Mouse (Mus musculus) ES-E14 (cell line): ENCODE measurements at regions not wholly inside any gene's neighbourhood (a gene's known extent, or its start where the extent isn't known, plus 50 kb on each side); places are given as distances from the start of the nearest gene placed in this dataset.

Experiments
- DNase-seq: peaks from one replicate; pipeline ENCODE4 v3.0.0-alpha.2; 2013; ENCODE audit warnings: low read depth, low spot score
- H3K27ac ChIP-seq: 2 replicates; pipeline ENCODE4 v1.5.1; 2012; ENCODE audit warnings: low read depth, mild to moderate bottlenecking, low read length, moderate library complexity, mixed read lengths; ENCODE audit not compliant: poor library complexity, insufficient read depth, severe bottlenecking
- H3K36me3 ChIP-seq: 2 replicates; pipeline ENCODE4 v1.6.1; 2012; ENCODE audit warnings: mild to moderate bottlenecking, low read length, moderate library complexity, mixed read lengths; ENCODE audit not compliant: control insufficient read depth, poor library complexity, insufficient read depth, severe bottlenecking
- H3K4me1 ChIP-seq, 2 experiments: fragments of 150-350 bp in 1 of 2; sonication (generic) in 1 of 2; 2 replicates each; pipeline ENCODE4 v1.6.1; 2012; ENCODE audit warnings: low read length in 2 of 2, mild to moderate bottlenecking in 1 of 2, mixed read lengths in 1 of 2; ENCODE audit not compliant: control insufficient read depth in 2 of 2, insufficient read depth in 2 of 2, poor library complexity in 1 of 2
- H3K4me3 ChIP-seq, 2 experiments: fragments of 150-350 bp in 1 of 2; sonication (generic) in 1 of 2; 2 replicates each; pipeline ENCODE4 v1.5.1; 2012; ENCODE audit warnings: low read length in 2 of 2, low read depth in 1 of 2, mild to moderate bottlenecking in 1 of 2, mixed read lengths in 1 of 2; ENCODE audit not compliant: insufficient read depth in 1 of 2, poor library complexity in 1 of 2, severe bottlenecking in 1 of 2
- H3K9ac ChIP-seq: 2 replicates; pipeline ENCODE4 v1.6.1; 2012; ENCODE audit warnings: low read depth, mild to moderate bottlenecking, low read length, mixed read lengths; ENCODE audit not compliant: poor library complexity, insufficient read depth, severe bottlenecking
- H3K9me3 ChIP-seq: fragments of 150-350 bp; sonication (generic); 2 replicates; pipeline ENCODE4 v1.6.1; 2012; ENCODE audit warnings: low read depth, mild to moderate bottlenecking, low read length; ENCODE audit not compliant: control insufficient read depth, insufficient read depth
- CHD2 ChIP-seq: IDR thresholded peaks from 2 replicates; pipeline ENCODE4 v1.6.1; 2014; ENCODE audit warnings: mild to moderate bottlenecking, low read depth, low read length, inconsistent platforms
- HCFC1 ChIP-seq: IDR thresholded peaks from 2 replicates; pipeline ENCODE4 v1.6.1; 2012; ENCODE audit warnings: low read length, inconsistent platforms, borderline replicate concordance; ENCODE audit not compliant: insufficient read depth
- MAFK ChIP-seq: IDR thresholded peaks from 2 replicates; pipeline ENCODE4 v1.6.1; 2014; ENCODE audit warnings: mild to moderate bottlenecking, low read depth, low read length, inconsistent platforms; ENCODE audit not compliant: insufficient read depth
- ZC3H11A ChIP-seq: IDR thresholded peaks from 2 replicates; pipeline ENCODE4 v1.6.1; 2012; ENCODE audit warnings: low read depth, mild to moderate bottlenecking, inconsistent platforms, low read length, borderline replicate concordance
- ZNF384 ChIP-seq: IDR thresholded peaks from 2 replicates; pipeline ENCODE4 v1.6.1; 2012; ENCODE audit warnings: low read depth, low read length, inconsistent platforms
- in situ Hi-C, 2 experiments: fragments of 600-800 bp; cut with MboI; formaldehyde crosslinking; loops; one replicate each; pipeline ENCODE4 v1.15.1; 2025; ENCODE audit warnings: low sequenced_read_pairs in 2 of 2, inconsistent platforms in 1 of 2; ENCODE audit not compliant: unreplicated experiment in 2 of 2

DNA sequence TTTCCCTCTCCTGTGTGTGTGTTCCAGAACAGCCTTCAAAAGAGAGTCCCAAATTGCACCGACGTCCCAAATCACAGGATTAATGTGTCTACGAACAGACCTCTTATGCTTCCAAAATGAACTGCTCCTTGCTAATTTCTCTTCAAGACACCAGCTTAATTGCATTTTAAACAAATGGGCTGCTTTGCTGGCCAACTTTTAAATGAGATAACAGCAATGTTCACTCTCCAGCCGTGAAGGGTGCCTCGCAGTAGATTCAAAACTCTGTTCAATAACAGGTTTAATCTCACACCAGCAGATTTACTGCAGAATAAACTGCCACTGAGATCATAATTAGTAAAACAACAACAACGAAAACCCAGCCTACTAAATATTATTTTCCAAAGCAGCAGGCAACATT lies 957.8 kb downstream of the Adgrl2 start:
- no peak for TF ChIP-seq CHD2
- TF ChIP-seq ZNF384, result no peak
- no peaks in the 10 kb centered on the region for H3K36me3 ChIP-seq
- in situ Hi-C loops, result no loop called here
- DNase-seq, result no peak
- H3K27ac ChIP-seq, result no peak overlapping the region
- H3K9me3 ChIP-seq, result no peaks in the 10 kb centered on the region
- H3K4me3 ChIP-seq, result no peak overlapping the region
- no peaks in the 10 kb centered on the region for H3K4me1 ChIP-seq
- H3K9ac ChIP-seq, result no peak overlapping the region

GRCm38 (mm10) chr3:148005831-148006230 lies 984.5 kb downstream of the Adgrl2 start:
- H3K36me3 ChIP-seq, result no peaks in the 10 kb centered on the region
- TF ChIP-seq MAFK (no peak), CHD2 (no peak), ZC3H11A (no peak), ZNF384 (no peak), HCFC1 (no peak)
- in situ Hi-C loops, result loop anchor here in 1 of 2 experiments (25.0 kb wide), 1 partner anchor 819 kb away; no protein-coding TSS in a partner anchor
- H3K4me3 ChIP-seq, result no peak overlapping the region
- no peak overlapping the region for H3K9ac ChIP-seq
- DNase-seq, result no peak
- no peaks in the 10 kb centered on the region for H3K4me1 ChIP-seq
- no peak overlapping the region for H3K27ac ChIP-seq
- H3K9me3 ChIP-seq, result no peaks in the 10 kb centered on the region

GRCm38 (mm10) chr3:148004006-148004405 lies 986.3 kb downstream of the Adgrl2 start:
- in situ Hi-C loops, result loop anchor here in 1 of 2 experiments (25.0 kb wide), 1 partner anchor 817 kb away; no protein-coding TSS in a partner anchor
- peak; percentile 94 for TF ChIP-seq ZC3H11A
- no peak for TF ChIP-seq CHD2
- TF ChIP-seq ZNF384, result no peak
- TF ChIP-seq HCFC1, result no peak
- TF ChIP-seq MAFK, result no peak

GRCm38 (mm10) chr3:147999330-147999953 lies 990.9 kb downstream of the Adgrl2 start:
- Histone ChIP-seq H3K9ac (no peak overlapping the region), H3K27ac (no peak overlapping the region), H3K36me3 (no peaks in the 10 kb centered on the region), H3K4me3 (no peak overlapping the region), H3K9me3 (no peaks in the 10 kb centered on the region), H3K4me1 (no peaks in the 10 kb centered on the region)
- in situ Hi-C loops, result no loop called here
- TF ChIP-seq HCFC1 (no peak), MAFK (no peak), CHD2 (no peak), ZNF384 (no peak), ZC3H11A (no peak)
- DNase-seq, result no peak

More at GRCm38 (mm10) chr3:148004006-148004405, 986.3 kb downstream of the Adgrl2 start:
- no peaks in the 10 kb centered on the region for H3K9me3 ChIP-seq
- H3K9ac ChIP-seq, result no peak overlapping the region
- H3K36me3 ChIP-seq, result no peaks in the 10 kb centered on the region
- no peak overlapping the region for H3K27ac ChIP-seq
- H3K4me1 ChIP-seq, result no peaks in the 10 kb centered on the region
- no peak overlapping the region for H3K4me3 ChIP-seq
- DNase-seq, result peak; percentile 31

- Histone ChIP-seq H3K9me3 (no peaks in the 10 kb centered on the region), H3K27ac (no peak overlapping the region), H3K4me1 (no peaks in the 10 kb centered on the region), H3K9ac (no peak overlapping the region), H3K36me3 (no peaks in the 10 kb centered on the region), H3K4me3 (no peak overlapping the region)
- TF ChIP-seq ZC3H11A, result no peak
- in situ Hi-C loops, result no loop called here
- no peak for DNase-seq
These were observed 998.6 kb downstream of the Adgrl2 start for GRCm38 (mm10) chr3:147991738-147992137.
